Mouse (Mus musculus) cortical plate, adult 2 months (tissue): ENCODE measurements around the gene Agrn. TPM values are rescaled to one million over a fixed set of nuclear protein-coding genes. Genes with fewer than 3 reads are reported as not detected.
A peak's percentile ranks its signal among the peaks of the same experiment; 100 is the strongest.

Experiments used
- H3K27ac ChIP-seq: fragments of 200-500 bp; 2 replicates; pipeline ENCODE4 v1.5.1; 2012; ENCODE audit warnings: low read length, control low read depth, inconsistent platforms; ENCODE audit not compliant: insufficient read depth
- H3K4me1 ChIP-seq: fragments of 200-500 bp; 2 replicates; pipeline ENCODE4 v1.6.1; 2011; ENCODE audit warnings: low read length; ENCODE audit not compliant: control insufficient read depth, insufficient read depth
- H3K4me3 ChIP-seq: fragments of 200-500 bp; 2 replicates; pipeline ENCODE4 v1.5.1; 2011; ENCODE audit warnings: mild to moderate bottlenecking, low read length, control low read depth; ENCODE audit not compliant: insufficient read depth
- CTCF ChIP-seq: fragments of 200-500 bp; IDR thresholded peaks from 2 replicates; pipeline ENCODE4 v1.5.1; 2011; ENCODE audit warnings: mild to moderate bottlenecking, control low read depth, low read length; ENCODE audit not compliant: insufficient read depth; ENCODE audit errors: extremely low read depth
- POLR2A ChIP-seq: fragments of 200-500 bp; IDR thresholded peaks from 2 replicates; pipeline ENCODE4 v1.6.1; 2011; ENCODE audit warnings: mild to moderate bottlenecking, low read length, control low read depth; ENCODE audit not compliant: insufficient read depth; ENCODE audit errors: extremely low read depth
- polyA plus RNA-seq: library from polyadenylated mRNA; depleted of rRNA; stranded (reverse); fragments of >200 nt; gene quantifications from 2 replicates; pipeline ENCODE4 v1.2.3, GENCODE M21; 2012; rRNA removed

Gene Agrn
- polyA plus RNA-seq, 1 experiment, result 186 TPM

DNA sequence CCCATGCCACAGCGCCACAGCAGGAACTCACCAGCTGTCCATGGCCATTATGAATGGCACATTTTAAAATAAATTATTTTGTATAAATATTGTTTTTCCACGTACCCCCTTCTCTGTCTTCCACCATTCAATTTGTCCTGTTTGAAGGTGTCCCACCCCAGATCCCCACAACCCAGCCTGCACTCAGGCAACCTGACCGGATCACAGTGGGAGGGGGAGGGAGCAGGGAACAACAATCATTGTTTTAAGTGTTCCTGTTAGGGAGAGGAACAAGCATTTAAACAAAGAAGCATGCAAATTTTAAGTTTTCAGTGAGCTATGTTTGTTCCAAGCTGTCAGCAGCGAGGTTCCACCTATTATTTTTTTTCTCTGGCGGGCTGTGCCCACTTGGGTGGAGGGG, 64.0 kb downstream of the Agrn start:
- H3K27ac ChIP-seq, result peak overlapping the region; percentile 77; the same call in 1 of the 2 replicates
- TF ChIP-seq CTCF (no peak), POLR2A (no peak)
- H3K4me1 ChIP-seq, result no peaks in the 10 kb centered on the region
- H3K4me3 ChIP-seq, result no peak overlapping the region

DNA sequence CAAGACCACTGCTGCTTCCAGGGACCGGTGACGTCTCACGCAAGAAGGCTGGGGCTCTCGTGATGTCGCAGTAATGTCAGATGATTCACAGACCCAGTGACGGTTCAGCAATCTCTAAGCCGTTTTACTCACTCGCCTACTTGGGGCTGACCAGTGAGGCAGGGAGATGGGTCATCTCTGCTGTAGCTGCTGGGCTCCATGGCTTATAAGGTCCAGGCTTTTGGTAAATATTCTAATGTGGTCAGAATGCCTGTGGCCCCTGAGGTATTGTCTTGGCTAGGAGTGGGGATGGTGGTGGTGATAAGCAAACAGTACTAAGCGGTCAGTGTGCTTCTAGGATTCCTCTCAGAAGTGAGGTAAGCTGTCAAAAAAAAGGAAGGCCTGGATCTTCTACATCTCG, 66.3 kb downstream of the Agrn start:
- TF ChIP-seq CTCF (no peak), POLR2A (no peak)
- no peak overlapping the region for H3K27ac ChIP-seq
- no peak overlapping the region for H3K4me3 ChIP-seq
- H3K4me1 ChIP-seq, result no peaks in the 10 kb centered on the region

DNA sequence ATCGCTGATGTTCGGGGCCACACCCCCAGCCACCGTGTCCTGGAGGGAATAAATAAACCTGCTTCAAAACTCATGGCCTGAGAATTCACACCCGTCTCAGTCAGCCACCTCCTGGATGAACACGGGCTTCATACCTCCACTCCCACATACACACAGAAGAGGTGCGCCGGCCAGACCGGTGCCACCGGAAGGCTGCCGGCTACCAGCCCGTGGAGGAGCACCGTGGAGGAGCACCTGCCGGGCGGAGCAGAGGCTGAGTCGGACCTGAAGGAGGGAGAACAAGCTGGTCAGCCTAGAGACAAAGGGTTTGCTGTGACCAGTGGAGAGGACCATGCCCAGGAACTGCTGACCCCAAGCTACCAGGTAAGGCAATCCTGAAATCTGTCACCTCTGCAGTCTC, 66.9 kb downstream of the Agrn start, which contains the start of gene Rnf223:
TSS of gene Rnf223 (plus strand) at position 78 of the 400 bp plus-strand sequence.
- no peak within 1 kb of the TSS for H3K4me3 ChIP-seq
- H3K27ac ChIP-seq, result no peak within 1 kb of the TSS
- no peak for TF ChIP-seq CTCF
- TF ChIP-seq POLR2A, result no peak
- no peaks in the 10 kb centered on the region for H3K4me1 ChIP-seq

DNA sequence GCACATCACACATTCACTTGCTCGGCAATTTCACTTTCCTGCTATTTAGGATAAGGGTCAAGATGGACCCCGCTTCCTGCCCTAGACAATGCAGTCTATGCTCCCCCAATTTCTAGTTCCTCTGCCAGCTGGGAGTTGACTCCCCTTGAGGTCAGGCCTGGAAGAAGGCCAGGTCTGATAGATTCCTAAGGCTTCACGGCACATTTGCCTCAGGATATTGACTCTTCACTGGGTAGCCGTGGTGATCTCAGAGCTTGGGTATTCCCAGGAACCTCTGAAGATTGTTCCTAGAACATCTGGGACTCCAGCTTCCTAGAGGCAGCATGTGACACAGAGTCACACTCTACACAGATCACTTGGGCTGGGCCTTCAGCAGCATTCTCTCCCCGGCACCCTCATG, 68.5 kb downstream of the Agrn start:
- TF ChIP-seq CTCF (no peak), POLR2A (no peak)
- Histone ChIP-seq H3K27ac (no peak overlapping the region), H3K4me1 (no peaks in the 10 kb centered on the region), H3K4me3 (no peak overlapping the region)

DNA sequence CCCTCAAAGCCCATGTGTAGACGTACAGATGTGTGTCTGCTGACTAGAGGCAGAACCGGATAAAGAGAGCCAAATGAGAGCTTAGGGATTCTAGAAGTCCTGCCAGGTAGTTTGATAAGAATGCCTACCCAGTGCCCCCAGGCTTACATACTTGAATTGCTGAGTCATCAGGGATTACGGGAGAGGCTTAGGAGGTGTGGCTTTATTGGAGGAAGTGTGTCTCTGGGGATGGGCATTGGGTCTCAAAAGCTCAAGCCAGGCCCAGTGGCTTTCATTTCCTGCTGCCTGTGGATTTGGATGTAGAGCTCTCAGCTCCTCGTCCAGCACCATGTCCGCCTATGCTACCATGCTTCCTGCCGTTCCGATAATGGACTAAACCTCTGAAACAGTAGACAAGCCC, 70.4 kb downstream of the Agrn start:
- TF ChIP-seq CTCF, result no peak
- TF ChIP-seq POLR2A, result no peak
- Histone ChIP-seq H3K4me3 (no peak overlapping the region), H3K4me1 (no peaks in the 10 kb centered on the region), H3K27ac (no peak overlapping the region)

DNA sequence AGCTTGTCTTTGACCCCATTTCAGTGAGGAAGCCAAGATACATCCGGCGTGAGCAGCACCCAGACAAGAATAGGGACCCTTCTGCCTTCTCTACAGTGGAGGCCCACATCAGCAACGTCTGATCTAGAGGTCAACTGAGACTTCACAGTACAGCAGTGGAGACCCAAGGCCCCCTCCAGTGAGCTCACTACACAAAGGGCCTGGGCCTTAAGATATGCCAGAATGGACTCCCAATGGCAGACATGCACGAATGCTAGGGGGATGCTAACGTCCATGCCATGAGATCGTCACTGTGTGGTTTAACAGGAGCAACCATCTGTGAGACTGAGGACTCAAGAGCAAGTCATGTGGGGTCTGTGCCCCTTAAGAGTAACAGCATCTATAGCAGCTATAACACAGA, 71.9 kb downstream of the Agrn start:
- TF ChIP-seq POLR2A, result no peak
- TF ChIP-seq CTCF, result no peak
- H3K27ac ChIP-seq, result no peak overlapping the region
- no peaks in the 10 kb centered on the region for H3K4me1 ChIP-seq
- H3K4me3 ChIP-seq, result no peak overlapping the region

DNA sequence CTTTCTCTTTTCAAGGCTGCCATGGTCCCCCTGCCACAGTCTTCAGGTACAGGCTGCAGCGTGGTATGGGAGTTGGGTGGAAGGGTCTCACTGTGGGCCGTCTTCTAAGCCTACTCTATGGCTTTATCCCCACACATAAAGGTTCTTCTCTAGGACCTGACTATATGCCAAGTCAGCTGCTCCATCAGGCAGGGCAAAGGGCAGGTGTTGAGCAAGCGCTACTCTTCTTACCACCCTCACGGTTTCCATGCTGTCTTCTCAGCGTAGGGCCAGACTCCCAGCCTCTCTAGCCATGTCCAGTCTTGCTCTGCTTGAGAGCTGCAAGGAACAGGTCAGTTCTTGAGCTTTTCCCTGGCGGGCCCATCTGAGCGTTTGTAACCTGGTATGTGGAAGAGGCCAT, 73.2 kb downstream of the Agrn start:
- Histone ChIP-seq H3K27ac (no peak overlapping the region), H3K4me3 (no peak overlapping the region), H3K4me1 (no peaks in the 10 kb centered on the region)
- TF ChIP-seq CTCF, result no peak
- no peak for TF ChIP-seq POLR2A

Other genes with a start within 250 kb of the Agrn start
- gene C1qtnf12, start 235.2 kb downstream of the Agrn start, polyA plus RNA-seq, result 19.3 and 22.2 TPM in 2 replicates
- 8.9 and 11.0 TPM in 2 replicates for gene B3galt6, start 204.8 kb downstream of the Agrn start, polyA plus RNA-seq
- gene Sdf4, start 204.6 kb downstream of the Agrn start, polyA plus RNA-seq, result 122 and 126 TPM in 2 replicates
- 3.4 and 4.0 TPM in 2 replicates for gene Tnfrsf4, start 183.6 kb downstream of the Agrn start, polyA plus RNA-seq
- 0.17 and 0.34 TPM in 2 replicates for gene Tnfrsf18, start 171.3 kb downstream of the Agrn start, polyA plus RNA-seq
- 0.10 and 0.34 TPM in 2 replicates for gene Ttll10, start 138.1 kb downstream of the Agrn start, polyA plus RNA-seq
- gene 9430015G10Rik, start 87.5 kb downstream of the Agrn start, polyA plus RNA-seq, result 34.8 and 38.8 TPM in 2 replicates
- gene Rnf223, start 67.0 kb downstream of the Agrn start, polyA plus RNA-seq, result 2.0 and 2.1 TPM in 2 replicates
- 5.6 and 8.8 TPM in 2 replicates for gene Isg15, start 3.3 kb upstream of the Agrn start, polyA plus RNA-seq
- 3.5 and 3.7 TPM in 2 replicates for gene AW011738, start 5.8 kb upstream of the Agrn start, polyA plus RNA-seq
- 0.57 and 0.65 TPM in 2 replicates for gene Perm1, start 18.4 kb upstream of the Agrn start, polyA plus RNA-seq
- 70.6 and 79.0 TPM in 2 replicates for gene Plekhn1, start 37.4 kb upstream of the Agrn start, polyA plus RNA-seq
- gene Noc2l, start 38.5 kb upstream of the Agrn start, polyA plus RNA-seq, result 94.2 and 95.6 TPM in 2 replicates
- gene Samd11, start 58.2 kb upstream of the Agrn start, polyA plus RNA-seq, result 3.2 and 3.7 TPM in 2 replicates
- not detected in 2 replicates for gene Vmn2r-ps159, start 133.6 kb upstream of the Agrn start, polyA plus RNA-seq